Mouse (Mus musculus): ENCODE results near the gene Tomm70a.

Tomm70a gene

GRCm38 (mm10) chr16:57120913-57121815 is at the start of gene Tomm70a:
Gene Tomm70a (plus strand): TSS chr16:57121703.
- DNase-seq (ENCODE audit: low spot score): peak; percentile 89

GRCm38 (mm10) chr16:57075986-57076385 is 45.5 kb upstream of the Tomm70a start:
- no peak for DNase-seq (ENCODE audit: low spot score)

- no peak for DNase-seq (ENCODE audit: low spot score)
Observed at GRCm38 (mm10) chr16:57079577-57079976, 41.9 kb upstream of the Tomm70a start.

GRCm38 (mm10) chr16:57092460-57092859 is 29.0 kb upstream of the Tomm70a start:
- peak; percentile 14 for DNase-seq (ENCODE audit: low spot score)

GRCm38 (mm10) chr16:57092911-57093605 is 28.4 kb upstream of the Tomm70a start:
- DNase-seq (ENCODE audit: low spot score): no peak

- no peak for DNase-seq (ENCODE audit: low spot score)
Observed at GRCm38 (mm10) chr16:57098468-57099144, 22.9 kb upstream of the Tomm70a start.

- DNase-seq (ENCODE audit: low spot score): no peak
Observed at GRCm38 (mm10) chr16:57099572-57100237, 21.8 kb upstream of the Tomm70a start.

- no peak for DNase-seq (ENCODE audit: low spot score)
Observed at GRCm38 (mm10) chr16:57101174-57101573, 20.3 kb upstream of the Tomm70a start.

GRCm38 (mm10) chr16:57106185-57106960 is 15.1 kb upstream of the Tomm70a start:
- DNase-seq (ENCODE audit: low spot score): no peak

GRCm38 (mm10) chr16:57116066-57116465 is 5.4 kb upstream of the Tomm70a start:
- DNase-seq (ENCODE audit: low spot score): no peak

GRCm38 (mm10) chr16:57117562-57117961 is 3.9 kb upstream of the Tomm70a start:
- DNase-seq (ENCODE audit: low spot score): no peak

- DNase-seq (ENCODE audit: low spot score): no peak
Observed at GRCm38 (mm10) chr16:57121816-57122415, 413 bp downstream of the Tomm70a start.

GRCm38 (mm10) chr16:57122682-57123445 is 1.4 kb downstream of the Tomm70a start:
- no peak for DNase-seq (ENCODE audit: low spot score)

- DNase-seq (ENCODE audit: low spot score): no peak
Observed at GRCm38 (mm10) chr16:57126268-57126667, 4.8 kb downstream of the Tomm70a start.

GRCm38 (mm10) chr16:57127825-57128224 is 6.3 kb downstream of the Tomm70a start:
- no peak for DNase-seq (ENCODE audit: low spot score)

GRCm38 (mm10) chr16:57130752-57131400 is 9.4 kb downstream of the Tomm70a start:
- no peak for DNase-seq (ENCODE audit: low spot score)

GRCm38 (mm10) chr16:57131544-57131943 is 10.0 kb downstream of the Tomm70a start:
- DNase-seq (ENCODE audit: low spot score): no peak

GRCm38 (mm10) chr16:57132326-57132725 is 10.8 kb downstream of the Tomm70a start:
- DNase-seq (ENCODE audit: low spot score): no peak

- DNase-seq (ENCODE audit: low spot score): no peak
Observed at GRCm38 (mm10) chr16:57133611-57134010, 12.1 kb downstream of the Tomm70a start.
